Mouse (Mus musculus) embryonic fibroblast, embryonic 13.5 days (primary cell): Measurements from ENCODE around the gene Cd300lg.

ENCODE experiments used
- CTCF ChIP-seq: IDR thresholded peaks from 2 replicates; pipeline ENCODE4 v1.5.1; 2011; ENCODE audit warnings: mild to moderate bottlenecking, control low read depth, low read length, moderate library complexity, borderline replicate concordance; ENCODE audit not compliant: insufficient read depth
- POLR2A ChIP-seq: IDR thresholded peaks from 2 replicates; pipeline ENCODE4 v1.6.1; 2011; ENCODE audit warnings: low read depth, mild to moderate bottlenecking, control low read depth, low read length, moderate library complexity

GRCm38 (mm10) chr11:102034887-102035286 lies 6.4 kb upstream of the Cd300lg start:
- TF ChIP-seq POLR2A (no peak), CTCF (no peak)
